Mouse (Mus musculus) CD4-positive, CD25-positive, alpha-beta regulatory T cell (primary cell): ENCODE results near the gene Lor. TPM values are rescaled to one million over a fixed set of nuclear protein-coding genes. Genes with fewer than 3 reads are reported as not detected.

ENCODE experiments used
- polyA plus RNA-seq: library from polyadenylated mRNA; unstranded; fragments of 100-300 nt; shearing (Covaris generic); gene quantifications from one replicate; pipeline ENCODE4 v1.2.1, GENCODE M21; 2017

Gene Lor
- polyA plus RNA-seq: not detected

GRCm38 (mm10) chr3:92083042-92083441 lies at the start of gene Lor:
TSS of gene Lor (minus strand) at chr3:92083142.

GRCm38 (mm10) chr3:92123847-92124246 lies 40.9 kb upstream of the Lor start, which contains the start of gene Prr9:
TSS of gene Prr9 (minus strand) at chr3:92123947.

Other genes with a start within 250 kb of the Lor start
- gene Pglyrp3, start 68.6 kb downstream of the Lor start, polyA plus RNA-seq: not detected
- gene Prr9, start 40.8 kb upstream of the Lor start, polyA plus RNA-seq: not detected
- gene Lelp1, start 59.6 kb upstream of the Lor start, polyA plus RNA-seq: not detected
- gene Sprr2a1, start 132.7 kb upstream of the Lor start, polyA plus RNA-seq: not detected
- gene Sprr2a2, start 132.8 kb upstream of the Lor start, polyA plus RNA-seq: not detected
- gene Sprr2a3, start 202.3 kb upstream of the Lor start, polyA plus RNA-seq: not detected
- gene Sprr2b, start 233.5 kb upstream of the Lor start, polyA plus RNA-seq: not detected